Mouse (Mus musculus): ENCODE measurements around the gene Tlr6. TPM values are rescaled to one million over a fixed set of nuclear protein-coding genes. Genes with fewer than 3 reads are reported as not detected.

The Tlr6 gene
- polyA plus RNA-seq, 1 experiment, result 0.90 TPM

- TF ChIP-seq POLR2A (IDR thresholded peaks at IDR 0.05; ENCODE audit: borderline replicate concordance, extremely low read depth, insufficient read depth, insufficient read length, poor library complexity, severe bottlenecking) (no peak), CTCF (IDR thresholded peaks at IDR 0.05; ENCODE audit: borderline replicate concordance, extremely low read depth, insufficient read depth, insufficient read length) (no peak)
Observed at GRCm38 (mm10) chr5:64922891-64923381, 37.0 kb downstream of the Tlr6 start.

GRCm38 (mm10) chr5:64918616-64919597 is 41.0 kb downstream of the Tlr6 start:
- no peak for DNase-seq (ENCODE audit: low read depth)
- TF ChIP-seq CTCF (IDR thresholded peaks at IDR 0.05; ENCODE audit: borderline replicate concordance, extremely low read depth, insufficient read depth, insufficient read length) (no peak), POLR2A (IDR thresholded peaks at IDR 0.05; ENCODE audit: borderline replicate concordance, extremely low read depth, insufficient read depth, insufficient read length, poor library complexity, severe bottlenecking) (no peak)

More at GRCm38 (mm10) chr5:64922891-64923381, 37.0 kb downstream of the Tlr6 start:
- DNase-seq (ENCODE audit: low read depth), result no peak

- TF ChIP-seq POLR2A (IDR thresholded peaks at IDR 0.05; ENCODE audit: borderline replicate concordance, extremely low read depth, insufficient read depth, insufficient read length, poor library complexity, severe bottlenecking) (no peak), CTCF (IDR thresholded peaks at IDR 0.05; ENCODE audit: borderline replicate concordance, extremely low read depth, insufficient read depth, insufficient read length) (no peak)
- DNase-seq (ENCODE audit: low read depth), result no peak
Observed at GRCm38 (mm10) chr5:64917721-64918120, 42.2 kb downstream of the Tlr6 start.

- no peak for DNase-seq (ENCODE audit: low read depth)
- no peak for TF ChIP-seq CTCF (IDR thresholded peaks at IDR 0.05; ENCODE audit: borderline replicate concordance, extremely low read depth, insufficient read depth, insufficient read length)
- no peak for TF ChIP-seq POLR2A (IDR thresholded peaks at IDR 0.05; ENCODE audit: borderline replicate concordance, extremely low read depth, insufficient read depth, insufficient read length, poor library complexity, severe bottlenecking)
Observed at GRCm38 (mm10) chr5:64917161-64917560, 42.7 kb downstream of the Tlr6 start.

- TF ChIP-seq CTCF (IDR thresholded peaks at IDR 0.05; ENCODE audit: borderline replicate concordance, extremely low read depth, insufficient read depth, insufficient read length) (no peak), POLR2A (IDR thresholded peaks at IDR 0.05; ENCODE audit: borderline replicate concordance, extremely low read depth, insufficient read depth, insufficient read length, poor library complexity, severe bottlenecking) (no peak)
- DNase-seq (ENCODE audit: low read depth), result no peak
Observed at GRCm38 (mm10) chr5:64908585-64909284, 51.2 kb downstream of the Tlr6 start.

GRCm38 (mm10) chr5:64907906-64908305 is 52.0 kb downstream of the Tlr6 start:
- no peak for DNase-seq (ENCODE audit: low read depth)
- TF ChIP-seq POLR2A (IDR thresholded peaks at IDR 0.05; ENCODE audit: borderline replicate concordance, extremely low read depth, insufficient read depth, insufficient read length, poor library complexity, severe bottlenecking) (no peak), CTCF (IDR thresholded peaks at IDR 0.05; ENCODE audit: borderline replicate concordance, extremely low read depth, insufficient read depth, insufficient read length) (no peak)

GRCm38 (mm10) chr5:64905516-64906271 is 54.2 kb downstream of the Tlr6 start:
- DNase-seq (ENCODE audit: low read depth), result no peak
- TF ChIP-seq POLR2A (IDR thresholded peaks at IDR 0.05; ENCODE audit: borderline replicate concordance, extremely low read depth, insufficient read depth, insufficient read length, poor library complexity, severe bottlenecking) (no peak), CTCF (IDR thresholded peaks at IDR 0.05; ENCODE audit: borderline replicate concordance, extremely low read depth, insufficient read depth, insufficient read length) (no peak)

Other genes starting within 250 kb of the Tlr6 start
- 22.3 and 24.1 TPM in 2 replicates for gene Klf3, start 156.7 kb downstream of the Tlr6 start, polyA plus RNA-seq (2012; rRNA removed)
- gene Tlr1, start 26.5 kb downstream of the Tlr6 start, polyA plus RNA-seq (2012; rRNA removed), result 0.42 and 0.75 TPM in 2 replicates
- 6.9 and 9.1 TPM in 2 replicates for gene Fam114a1, start 10.0 kb upstream of the Tlr6 start, polyA plus RNA-seq (2012; rRNA removed)
- gene Tmem156, start 132.0 kb upstream of the Tlr6 start, polyA plus RNA-seq (2012; rRNA removed), result 0.08 and 0.11 TPM in 2 replicates
- gene Klhl5, start 147.4 kb upstream of the Tlr6 start, polyA plus RNA-seq (2012; rRNA removed), result 49.5 and 54.6 TPM in 2 replicates
- 14.7 and 16.7 TPM in 2 replicates for gene Wdr19, start 239.6 kb upstream of the Tlr6 start, polyA plus RNA-seq (2012; rRNA removed)

All from brain, embryonic 14.5 days (tissue).